Mouse (Mus musculus): ENCODE measurements around the gene Galnt3.

- TF ChIP-seq CTCF (IDR thresholded peaks at IDR 0.05; ENCODE audit: insufficient read depth, low read length) (no peak), POLR2A (IDR thresholded peaks at IDR 0.05; ENCODE audit: borderline replicate concordance, extremely low read depth, low read depth, low read length) (no peak)
Observed at GRCm38 (mm10) chr2:66103740-66104436, 20.9 kb downstream of the Galnt3 start.
